Mouse (Mus musculus): ENCODE results near the gene Sox21.

DNA sequence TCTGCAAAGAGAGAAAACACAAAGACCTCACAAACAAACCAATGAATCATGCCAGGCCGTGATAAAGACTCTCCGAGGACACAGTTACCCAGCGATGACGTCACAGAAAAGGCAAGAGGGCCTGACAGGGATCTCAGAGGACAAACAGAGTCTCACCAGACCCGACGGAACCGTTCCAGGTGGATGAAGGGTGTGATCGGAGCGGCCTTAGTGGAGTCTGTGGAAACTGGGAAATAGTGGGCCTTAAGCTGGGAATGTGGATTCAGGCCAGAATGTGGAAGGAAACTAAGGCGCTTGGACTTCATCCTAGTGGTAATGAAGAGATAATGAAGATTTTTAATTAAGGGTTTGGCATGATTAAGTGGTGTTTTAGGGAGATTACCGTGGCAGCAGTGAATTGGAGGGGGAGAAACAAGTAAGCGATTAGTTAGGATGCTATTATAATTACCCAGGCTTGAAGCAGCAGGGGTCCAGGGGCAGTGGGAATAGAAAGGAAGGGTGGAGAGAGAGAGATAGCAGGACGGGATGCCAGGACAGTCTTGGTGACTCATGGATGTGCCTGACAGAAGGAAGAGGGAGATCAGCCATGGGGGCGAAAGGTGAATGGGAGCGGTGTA lies 24.5 kb downstream of the Sox21 start:
- TF ChIP-seq CTCF (IDR thresholded peaks at IDR 0.05; ENCODE audit: borderline replicate concordance, insufficient read depth, low read length) (no peak), POLR2A (IDR thresholded peaks at IDR 0.05; ENCODE audit: low read depth, low read length) (no peak)
